In genomic region chr12:105031081-105032058, GRCm38 (mm10) we compare ENCODE assay signal across 8 mouse cellular contexts. TPM values are rescaled to one million over a fixed set of nuclear protein-coding genes. Genes with fewer than 3 reads are reported as not detected.
DNase-seq lines count a peak whose midpoint lies in the region; ATAC-seq and TF ChIP-seq lines count a peak whose summit lies in the region.

No protein-coding gene starts in this region.

- no peak for ATAC-seq in kidney, postnatal 0 days (replicated peaks; ENCODE audit: low FRiP score, low read depth)
- ATAC-seq in forebrain, embryonic 11.5 days (replicated peaks; ENCODE audit: low FRiP score), result no peak

- TF ChIP-seq CTCF in kidney, postnatal 0 days (IDR thresholded peaks at IDR 0.05; ENCODE audit: low read depth), result no peak
- no peak for TF ChIP-seq CTCF in liver, adult 2 months (IDR thresholded peaks at IDR 0.05; ENCODE audit: low read depth, low read length)

- DNase-seq in kidney, postnatal 0 days (ENCODE audit: low spot score), result peak; percentile 40
- DNase-seq in kidney, postnatal 10 days, result no peak
- DNase-seq in Muller cell, postnatal 12 days (ENCODE audit: inconsistent ontology term), result peak; percentile 28
- no peak for DNase-seq in forebrain, embryonic 11.5 days (ENCODE audit: low spot score)
- no peak for DNase-seq in liver, adult 2 months (ENCODE audit: extremely low read depth, low read depth, low spot score)
- peak; percentile 31 for DNase-seq in retina, embryonic 14.5 days (ENCODE audit: low spot score)
- DNase-seq in adrenal gland, postnatal 10 days, result no peak
- DNase-seq in right cerebral cortex, adult 2 months (ENCODE audit: low spot score in 2 of 2), result no peak

- H3K4me2 ChIP-seq in kidney, postnatal 0 days (ENCODE audit: low read length), result peak overlapping the region; percentile 91
- peak overlapping the region; percentile 87 for H3K4me2 ChIP-seq in forebrain, embryonic 11.5 days (ENCODE audit: low read depth, low read length, severe bottlenecking)

- peaks cover 16% of the 10 kb centered on the region for H3K79me2 ChIP-seq in liver, adult 2 months (ENCODE audit: control insufficient read depth, insufficient read depth, low read length)

- H3K9me3 ChIP-seq in kidney, postnatal 0 days (replicated peaks; ENCODE audit: low read length), result no peaks in the 10 kb centered on the region
- H3K9me3 ChIP-seq in forebrain, embryonic 11.5 days (ENCODE audit: control insufficient read depth, low read length), result no peaks in the 10 kb centered on the region

- peaks cover 27% of the 10 kb centered on the region for H3K4me1 ChIP-seq in kidney, postnatal 0 days (replicated peaks; ENCODE audit: insufficient read depth, low read length)
- peaks cover 14% of the 10 kb centered on the region; the same call in 1 of the 2 replicates for H3K4me1 ChIP-seq in forebrain, embryonic 11.5 days (replicated peaks; ENCODE audit: control insufficient read depth, insufficient read depth, low read length)
- H3K4me1 ChIP-seq in liver, adult 2 months (ENCODE audit: control insufficient read depth, insufficient read depth, low read length), result peaks cover 35% of the 10 kb centered on the region

- 0 out of 2 replicates have a peak, but pooled peaks cover 4% of the 10 kb centered on the region for H3K36me3 ChIP-seq in kidney, postnatal 0 days (ENCODE audit: insufficient read depth, low read length)
- H3K36me3 ChIP-seq in forebrain, embryonic 11.5 days (ENCODE audit: control insufficient read depth, insufficient read depth, low read length), result peaks cover 8% of the 10 kb centered on the region; the same call in 1 of the 2 replicates
- no peaks in the 10 kb centered on the region for H3K36me3 ChIP-seq in liver, adult 2 months (ENCODE audit: control insufficient read depth, insufficient read depth, low read length)

- TF ChIP-seq POLR2A in liver, adult 2 months (IDR thresholded peaks at IDR 0.05; ENCODE audit: extremely low read depth, insufficient read depth, low read length), result no peak

- H3K27me3 ChIP-seq in kidney, postnatal 0 days (ENCODE audit: insufficient read depth, low read length), result no peaks in the 10 kb centered on the region
- H3K27me3 ChIP-seq in forebrain, embryonic 11.5 days (ENCODE audit: control insufficient read depth, insufficient read depth, low read length), result no peaks in the 10 kb centered on the region
- no peaks in the 10 kb centered on the region for H3K27me3 ChIP-seq in liver, adult 2 months (ENCODE audit: control insufficient read depth, insufficient read depth, low read length)

- H3K27ac ChIP-seq in kidney, postnatal 0 days, result peak overlapping the region; percentile 57
- H3K27ac ChIP-seq in forebrain, embryonic 11.5 days (ENCODE audit: low read depth, low read length), result peak overlapping the region; percentile 41; the same call in 1 of the 2 replicates
- H3K27ac ChIP-seq in liver, adult 2 months (replicated peaks; ENCODE audit: insufficient read depth, low read depth, low read length), result 0 out of 2 replicates have a peak overlapping the region, but pooled peaks have one; percentile 14

- 7% methylated on average over 37 of the region's 37 CpGs for WGBS in kidney, postnatal 0 days
- 7% methylated on average over 37 of the region's 37 CpGs for WGBS in forebrain, embryonic 11.5 days
- 12% methylated on average over 37 of the region's 37 CpGs for WGBS in liver, adult 2 months

- peak overlapping the region; percentile 67 for H3K4me3 ChIP-seq in kidney, postnatal 0 days (replicated peaks; ENCODE audit: low read depth, low read length)
- H3K4me3 ChIP-seq in forebrain, embryonic 11.5 days (ENCODE audit: low read depth, low read length), result peak overlapping the region; percentile 88
- peak overlapping the region; percentile 83 for H3K4me3 ChIP-seq in liver, adult 2 months (ENCODE audit: insufficient read depth, low read depth, low read length)

- H3K9ac ChIP-seq in kidney, postnatal 0 days (ENCODE audit: low read depth, low read length), result peak overlapping the region; percentile 73
- peak overlapping the region; percentile 76 for H3K9ac ChIP-seq in forebrain, embryonic 11.5 days (ENCODE audit: low read length)
- peak overlapping the region; percentile 75 for H3K9ac ChIP-seq in liver, adult 2 months (ENCODE audit: low read depth, low read length)

RNA-seq across cellular contexts. Expression of gene Glrx5, which starts 1.1 kb away (rescaled TPM):
- polyA plus RNA-seq in kidney, postnatal 0 days (2015; fragmentation: Nextera tagmentation; extraction: Ambion mirVana), result 222 and 225 TPM in 2 replicates
- polyA plus RNA-seq in forebrain, embryonic 11.5 days (2014; fragmentation: Nextera tagmentation; extraction: Ambion mirVana), result 188 and 196 TPM in 2 replicates
- 43.0 and 45.5 TPM in 2 replicates for total RNA-seq in liver, adult 2 months (2014; rRNA removed)
- 144 and 157 TPM in 2 replicates for polyA plus RNA-seq in liver, adult 2 months (2012; rRNA removed)
- total RNA-seq in adrenal gland, postnatal 10 days (2021), result 100 to 1,000 TPM; 158 to 160 TPM

RNA-seq across cellular contexts. Expression of gene Syne3, which starts 21.8 kb away (rescaled TPM):
- polyA plus RNA-seq in kidney, postnatal 0 days (2015; fragmentation: Nextera tagmentation; extraction: Ambion mirVana), result 1.0 and 1.3 TPM in 2 replicates
- polyA plus RNA-seq in forebrain, embryonic 11.5 days (2014; fragmentation: Nextera tagmentation; extraction: Ambion mirVana), result 0.20 and 0.28 TPM in 2 replicates
- 3.8 and 4.8 TPM in 2 replicates for total RNA-seq in liver, adult 2 months (2014; rRNA removed)
- polyA plus RNA-seq in liver, adult 2 months (2012; rRNA removed), result 0.81 and 1.6 TPM in 2 replicates
- total RNA-seq in adrenal gland, postnatal 10 days (2021), result 1 to 10 TPM; 9.1 to 9.5 TPM

Comparison
In these comparisons a context has a peak if more than half of its experiments do, and no peak if none do; other contexts are left out.
1. DNase-seq: peak in kidney, postnatal 0 days (single experiment), Muller cell, postnatal 12 days (single experiment) and retina, embryonic 14.5 days (single experiment); none in kidney, postnatal 10 days (single experiment), forebrain, embryonic 11.5 days (single experiment), liver, adult 2 months (single experiment), adrenal gland, postnatal 10 days (single experiment) and right cerebral cortex, adult 2 months (0 of 2).
2. Peak in every context shown above with its lines, with median percentiles within 50 percentile points of each other: H3K27ac ChIP-seq, H3K4me3 ChIP-seq and H3K9ac ChIP-seq.